Mouse (Mus musculus) heart, embryonic 16.5 days (tissue): ENCODE measurements around the gene Pptc7. TPM values are rescaled to one million over a fixed set of nuclear protein-coding genes. Genes with fewer than 3 reads are reported as not detected.

Experiments
- ATAC-seq: fragments of 200-750 bp; cut with Nextera tagmentation; replicated peaks from 2 replicates; pipeline ENCODE4 v1.8.0; 2017; ENCODE audit warnings: moderate number of reproducible peaks; ENCODE audit not compliant: insufficient read depth, low FRiP score; ENCODE audit errors: extremely low read depth
- H3K27ac ChIP-seq: fragments of 300-500 bp; sonication (generic); 2 replicates; pipeline ENCODE4 v1.5.1; 2014; ENCODE audit warnings: mild to moderate bottlenecking, low read length, control low read depth, moderate library complexity
- H3K27me3 ChIP-seq: fragments of 300-500 bp; sonication (generic); 2 replicates; pipeline ENCODE4 v1.6.1; 2014; ENCODE audit warnings: low read length, mixed read lengths; ENCODE audit not compliant: control insufficient read depth, insufficient read depth
- H3K36me3 ChIP-seq: fragments of 300-500 bp; sonication (generic); 2 replicates; pipeline ENCODE4 v1.6.1; 2014; ENCODE audit not compliant: control insufficient read depth, insufficient read depth
- H3K4me1 ChIP-seq: fragments of 300-500 bp; sonication (generic); 2 replicates; pipeline ENCODE4 v1.6.1; 2014; ENCODE audit warnings: low read length, mixed read lengths; ENCODE audit not compliant: control insufficient read depth, insufficient read depth
- H3K4me2 ChIP-seq: fragments of 300-500 bp; sonication (generic); 2 replicates; pipeline ENCODE4 v1.6.1; 2014; ENCODE audit warnings: low read depth, mild to moderate bottlenecking, control low read depth, low read length
- H3K4me3 ChIP-seq: fragments of 300-500 bp; sonication (generic); 2 replicates; pipeline ENCODE4 v1.5.1; 2014; ENCODE audit warnings: mild to moderate bottlenecking, control low read depth, low read length
- H3K9ac ChIP-seq: fragments of 300-500 bp; sonication (generic); 2 replicates; pipeline ENCODE4 v1.6.1; 2014; ENCODE audit warnings: low read length, control low read depth
- H3K9me3 ChIP-seq: fragments of 300-500 bp; sonication (generic); replicated peaks from 2 replicates; pipeline ENCODE4 v1.6.1; 2016; ENCODE audit warnings: low read length; ENCODE audit not compliant: control insufficient read depth
- WGBS: fragments of 180-500 bp; shearing (Covaris S2); extraction: QIAGEN DNeasy Blood & Tissue Kit; methylation state at CpG from one replicate; pipeline ENCODE4 v1.1.7; 2014; 5-methylcytosine and 5-hydroxymethylcytosine counted together
- polyA plus RNA-seq: library from polyadenylated mRNA; unstranded; fragments of >200 nt; fragmentation: Nextera tagmentation; extraction: Ambion mirVana; gene quantifications from 2 replicates; pipeline ENCODE4 v1.2.1, GENCODE M21; 2015

Pptc7 gene
- polyA plus RNA-seq, 1 experiment from 2014 or later, result 15.0 TPM

GRCm38 (mm10) chr5:122324608-122325431 is 40.7 kb downstream of the Pptc7 start:
- WGBS, result 85% methylated on average over 23 of the region's 23 CpGs
- Histone ChIP-seq H3K27me3 (no peaks in the 10 kb centered on the region), H3K4me3 (no peak overlapping the region), H3K27ac (no peak overlapping the region), H3K4me1 (peaks cover 14% of the 10 kb centered on the region), H3K36me3 (peaks cover 18% of the 10 kb centered on the region), H3K9me3 (no peaks in the 10 kb centered on the region), H3K9ac (no peak overlapping the region), H3K4me2 (no peak overlapping the region)
- ATAC-seq, result no peak

DNA sequence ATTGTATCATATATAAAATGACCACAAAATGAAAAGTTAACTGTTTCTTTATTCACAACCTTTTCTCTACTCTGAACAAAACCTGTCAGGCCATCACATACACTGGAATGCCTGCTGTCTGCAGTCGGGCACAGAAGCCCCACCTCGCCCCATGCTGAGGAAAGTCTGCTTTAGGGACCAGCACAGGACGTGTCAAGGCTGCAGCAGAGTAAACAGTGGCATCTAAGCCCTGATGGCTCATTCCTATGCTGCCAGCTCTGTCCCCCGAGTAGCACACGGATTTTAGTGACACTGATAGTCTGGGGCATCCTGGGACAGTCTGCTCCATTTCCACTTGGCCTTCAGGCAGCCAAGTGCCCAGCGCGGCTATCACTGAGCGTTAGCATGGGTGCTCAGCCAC is 41.3 kb downstream of the Pptc7 start:
- no peak overlapping the region for H3K4me2 ChIP-seq
- H3K27ac ChIP-seq, result no peak overlapping the region
- no peak overlapping the region for H3K4me3 ChIP-seq
- H3K36me3 ChIP-seq, result peaks cover 18% of the 10 kb centered on the region
- H3K9ac ChIP-seq, result no peak overlapping the region
- ATAC-seq, result no peak
- H3K9me3 ChIP-seq, result no peaks in the 10 kb centered on the region
- H3K27me3 ChIP-seq, result no peaks in the 10 kb centered on the region
- WGBS, result 86% methylated on average over 8 of the region's 8 CpGs
- H3K4me1 ChIP-seq, result peaks cover 9% of the 10 kb centered on the region

GRCm38 (mm10) chr5:122327283-122327682 is 43.1 kb downstream of the Pptc7 start:
- H3K9me3 ChIP-seq, result no peaks in the 10 kb centered on the region
- H3K36me3 ChIP-seq, result peaks cover 10% of the 10 kb centered on the region
- no peaks in the 10 kb centered on the region for H3K27me3 ChIP-seq
- H3K9ac ChIP-seq, result no peak overlapping the region
- H3K4me3 ChIP-seq, result no peak overlapping the region
- 0 out of 2 replicates have a peak, but pooled peaks cover 3% of the 10 kb centered on the region for H3K4me1 ChIP-seq
- H3K4me2 ChIP-seq, result no peak overlapping the region
- H3K27ac ChIP-seq, result no peak overlapping the region
- WGBS, result 85% methylated on average over 3 of the region's 3 CpGs
- no peak for ATAC-seq

DNA sequence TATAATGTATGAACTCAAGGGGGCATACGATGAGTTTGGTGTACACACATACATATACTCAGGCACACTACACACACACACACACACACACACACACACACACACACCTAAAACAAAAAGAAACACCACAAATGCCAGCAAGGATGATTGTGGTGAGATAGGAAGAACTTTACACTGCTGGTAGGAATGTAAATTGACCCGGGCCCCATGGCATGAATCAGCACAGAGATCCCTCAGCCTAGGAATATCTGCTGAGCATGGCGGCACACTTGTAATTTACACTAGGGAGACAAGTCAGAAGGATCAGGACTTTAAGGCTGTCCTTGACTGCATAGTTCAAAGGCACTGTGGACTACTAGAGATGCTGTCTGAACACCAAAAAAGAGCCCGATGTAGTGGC is 46.1 kb downstream of the Pptc7 start:
- ATAC-seq, result no peak
- no peaks in the 10 kb centered on the region for H3K27me3 ChIP-seq
- H3K4me2 ChIP-seq, result no peak overlapping the region

GRCm38 (mm10) chr5:122334682-122335081 is 50.5 kb downstream of the Pptc7 start:
- Histone ChIP-seq H3K36me3 (no peaks in the 10 kb centered on the region), H3K9me3 (no peaks in the 10 kb centered on the region), H3K27me3 (no peaks in the 10 kb centered on the region), H3K4me1 (no peaks in the 10 kb centered on the region), H3K4me3 (no peak overlapping the region), H3K27ac (no peak overlapping the region), H3K4me2 (no peak overlapping the region), H3K9ac (no peak overlapping the region)
- 54% methylated on average over 3 of the region's 3 CpGs for WGBS
- no peak for ATAC-seq

More for the DNA sequence above, 46.1 kb downstream of the Pptc7 start:
- Histone ChIP-seq H3K9me3 (no peaks in the 10 kb centered on the region), H3K4me1 (no peaks in the 10 kb centered on the region), H3K4me3 (no peak overlapping the region), H3K27ac (no peak overlapping the region), H3K9ac (no peak overlapping the region), H3K36me3 (peaks cover 6% of the 10 kb centered on the region)
- 76% methylated on average over 4 of the region's 4 CpGs for WGBS

DNA sequence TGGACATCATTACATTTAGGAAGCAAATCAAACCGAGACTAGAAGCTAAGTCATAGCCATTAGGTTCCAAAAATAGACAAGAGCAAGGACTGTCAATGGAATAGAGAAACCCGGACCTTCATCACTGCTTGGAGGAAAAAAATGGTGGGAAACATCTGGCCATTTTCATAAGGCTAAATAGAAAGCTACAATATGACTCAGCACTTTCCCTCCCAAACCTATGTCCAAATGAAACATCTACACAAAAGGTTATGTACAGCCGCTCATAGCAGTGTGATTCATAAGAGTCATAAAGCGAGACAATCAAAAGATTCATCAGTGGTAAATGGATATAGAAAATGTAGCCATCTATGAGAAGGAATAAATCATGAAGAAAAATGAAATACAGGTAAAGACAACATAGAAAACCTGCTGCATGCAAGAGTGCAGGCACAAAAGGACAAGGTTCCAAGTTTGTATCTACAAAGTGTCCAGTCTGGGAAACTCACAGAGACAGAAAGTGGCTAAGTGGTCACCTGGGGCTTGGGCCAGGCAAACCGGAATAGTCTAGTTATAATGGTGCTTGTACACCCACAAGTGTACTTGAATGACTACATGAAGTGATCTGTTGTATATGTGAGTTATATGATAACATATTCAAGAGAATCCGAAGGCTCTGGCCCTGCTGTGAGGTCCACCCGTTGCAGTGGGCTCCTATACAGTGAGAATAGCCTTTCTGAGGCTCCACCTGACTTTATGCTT is 52.6 kb downstream of the Pptc7 start:
- Histone ChIP-seq H3K27me3 (no peaks in the 10 kb centered on the region), H3K9me3 (no peaks in the 10 kb centered on the region), H3K4me3 (no peak overlapping the region), H3K4me2 (no peak overlapping the region), H3K9ac (no peak overlapping the region), H3K36me3 (no peaks in the 10 kb centered on the region), H3K4me1 (no peaks in the 10 kb centered on the region), H3K27ac (no peak overlapping the region)
- 81% methylated on average over 7 of the region's 7 CpGs for WGBS
- no peak for ATAC-seq

GRCm38 (mm10) chr5:122342874-122343273 is 58.7 kb downstream of the Pptc7 start:
- Histone ChIP-seq H3K4me2 (no peak overlapping the region), H3K9me3 (peaks cover 6% of the 10 kb centered on the region), H3K36me3 (0 out of 2 replicates have a peak, but pooled peaks cover 6% of the 10 kb centered on the region), H3K4me3 (no peak overlapping the region), H3K27me3 (no peaks in the 10 kb centered on the region), H3K27ac (no peak overlapping the region), H3K4me1 (peaks cover 4% of the 10 kb centered on the region), H3K9ac (no peak overlapping the region)
- ATAC-seq, result no peak
- 57% methylated on average over 1 of the region's 1 CpGs for WGBS

DNA sequence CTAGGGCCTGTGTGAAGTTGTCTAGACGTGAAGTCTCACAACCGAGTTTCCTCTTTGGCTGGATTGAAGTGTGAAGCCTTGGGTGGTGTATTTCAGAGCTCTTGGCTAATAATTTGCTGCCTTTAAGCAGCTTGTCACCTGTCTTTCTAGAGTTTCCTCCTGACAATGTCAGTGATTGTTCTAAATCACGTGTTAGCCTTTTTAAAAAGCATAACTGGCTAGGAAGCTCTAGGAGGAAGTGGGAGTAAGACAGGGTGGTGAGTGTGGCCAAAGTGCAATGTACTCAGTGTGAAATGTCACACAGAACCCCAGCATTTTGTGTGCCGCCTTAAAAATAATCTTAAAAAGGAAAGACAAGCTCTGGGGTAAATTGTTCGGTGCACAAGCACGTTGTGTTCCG is 59.6 kb downstream of the Pptc7 start:
- Histone ChIP-seq H3K27ac (no peak overlapping the region), H3K4me1 (peaks cover 4% of the 10 kb centered on the region), H3K36me3 (0 out of 2 replicates have a peak, but pooled peaks cover 6% of the 10 kb centered on the region), H3K27me3 (no peaks in the 10 kb centered on the region), H3K9me3 (peaks cover 6% of the 10 kb centered on the region), H3K9ac (no peak overlapping the region), H3K4me3 (no peak overlapping the region), H3K4me2 (no peak overlapping the region)
- no peak for ATAC-seq
- WGBS, result 46% methylated on average over 7 of the region's 7 CpGs

DNA sequence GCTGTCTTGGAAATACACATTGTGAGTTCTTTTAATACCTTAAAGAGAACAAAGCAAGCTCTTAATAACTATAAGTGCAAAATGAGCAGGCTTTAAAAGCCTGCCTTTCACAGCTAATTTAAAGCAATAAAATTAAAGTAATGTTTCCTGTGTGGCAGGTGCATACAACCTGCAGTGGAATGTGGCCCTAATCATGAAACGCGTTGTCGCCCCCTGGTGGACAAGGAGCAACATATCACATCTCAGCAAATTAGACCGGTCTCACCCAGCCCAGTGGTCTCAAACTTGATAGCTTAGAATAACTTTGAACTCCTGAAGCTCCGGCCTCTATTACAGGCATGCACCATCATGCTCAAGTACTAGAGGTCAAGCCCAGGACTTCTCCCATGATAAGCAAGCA is 60.1 kb downstream of the Pptc7 start:
- Histone ChIP-seq H3K4me2 (no peak overlapping the region), H3K4me3 (no peak overlapping the region), H3K4me1 (peaks cover 4% of the 10 kb centered on the region), H3K36me3 (0 out of 2 replicates have a peak, but pooled peaks cover 6% of the 10 kb centered on the region), H3K27ac (no peak overlapping the region), H3K9ac (no peak overlapping the region), H3K9me3 (peaks cover 6% of the 10 kb centered on the region), H3K27me3 (no peaks in the 10 kb centered on the region)
- ATAC-seq, result 0 out of 2 replicates have a peak, but pooled peaks have one; percentile 10
- 6% methylated on average over 5 of the region's 5 CpGs for WGBS
